Mouse (Mus musculus) cerebellum, postnatal 25 days (tissue): Measurements from ENCODE around the gene Trpm5.

Source experiments
- DNase-seq, 2 experiments: peaks; one replicate each; pipeline ENCODE4 v3.0.0; 2021; ENCODE audit warnings: mixed read lengths in 2 of 2

The Trpm5 gene

DNA sequence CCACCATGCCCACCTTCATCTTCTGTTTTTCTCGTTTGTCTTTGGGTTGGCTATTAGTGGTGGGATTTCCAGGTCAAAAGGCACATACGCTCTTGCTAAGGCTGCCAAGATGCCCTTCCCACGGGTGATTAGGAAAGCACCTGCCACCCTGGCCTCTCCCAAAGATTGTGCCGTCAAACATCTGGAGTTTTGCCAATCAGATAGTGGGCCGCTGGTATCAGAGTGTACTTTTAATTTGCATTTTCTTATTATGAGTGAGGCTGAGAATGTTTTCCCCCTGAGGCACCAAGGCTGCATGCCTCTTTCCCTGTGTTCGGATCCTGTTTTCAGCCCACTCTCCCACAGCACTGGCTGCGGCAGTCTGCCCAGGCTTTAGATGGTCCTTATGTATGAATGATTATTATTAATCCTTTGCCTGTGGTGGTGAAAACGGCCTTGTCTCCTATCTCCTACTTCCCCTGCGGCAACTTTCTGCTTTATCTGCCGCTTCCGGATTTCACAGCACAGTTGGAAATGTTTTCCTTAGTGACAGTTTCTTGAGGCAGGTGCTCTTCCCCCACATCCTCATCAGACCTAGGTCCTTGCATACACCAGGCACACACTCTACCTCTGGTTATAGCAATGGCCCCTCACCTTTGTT, 10.9 kb upstream of the Trpm5 start:
- DNase-seq = no peak

GRCm38 (mm10) chr7:143100759-143101158, 6.3 kb upstream of the Trpm5 start:
- no peak for DNase-seq

GRCm38 (mm10) chr7:143095554-143095907, 1.1 kb upstream of the Trpm5 start:
- DNase-seq = no peak

DNA sequence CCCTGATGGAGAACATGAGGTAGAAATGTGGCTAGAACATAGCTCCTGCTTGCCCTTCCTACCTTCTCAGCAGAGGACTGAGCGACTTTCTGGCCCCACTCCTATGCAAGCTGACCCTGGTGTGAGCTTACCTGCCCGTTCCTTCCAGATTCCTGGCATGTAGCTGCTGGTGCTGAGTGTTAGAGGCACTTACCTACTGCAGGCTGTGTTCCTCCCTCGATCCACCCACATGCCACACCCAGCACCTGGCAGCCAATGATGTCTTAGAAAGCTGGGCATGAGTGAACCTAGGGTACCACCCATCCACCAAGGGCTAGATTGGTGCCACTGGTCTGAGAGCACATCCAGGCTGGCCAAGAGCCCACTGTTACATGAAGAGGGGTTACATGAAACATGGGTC, 595 bp downstream of the Trpm5 start:
- no peak for DNase-seq

GRCm38 (mm10) chr7:143087070-143087579, 7.3 kb downstream of the Trpm5 start:
- DNase-seq = peak in 1 of 2 experiments; percentile 57

DNA sequence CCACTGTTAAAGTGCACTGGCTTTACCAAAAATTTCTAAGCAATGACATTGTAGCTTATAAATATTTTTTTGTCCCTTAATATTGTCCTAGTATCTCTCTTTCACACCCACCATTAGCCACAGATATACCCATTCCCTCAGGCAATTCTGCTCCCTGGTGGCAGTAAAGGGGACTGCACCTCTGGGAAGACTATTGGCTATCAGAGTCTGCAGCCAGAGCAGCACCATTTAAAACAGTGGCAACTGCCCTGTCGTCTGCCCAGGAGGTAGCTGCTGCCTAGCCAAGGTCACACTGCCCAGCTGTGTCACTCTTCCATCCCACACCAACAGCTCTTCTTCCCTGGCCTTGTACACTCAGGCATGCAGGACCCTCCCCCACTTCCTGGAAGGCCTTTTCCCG, 8.1 kb downstream of the Trpm5 start:
- peak; percentile 74 to 88 for DNase-seq

DNA sequence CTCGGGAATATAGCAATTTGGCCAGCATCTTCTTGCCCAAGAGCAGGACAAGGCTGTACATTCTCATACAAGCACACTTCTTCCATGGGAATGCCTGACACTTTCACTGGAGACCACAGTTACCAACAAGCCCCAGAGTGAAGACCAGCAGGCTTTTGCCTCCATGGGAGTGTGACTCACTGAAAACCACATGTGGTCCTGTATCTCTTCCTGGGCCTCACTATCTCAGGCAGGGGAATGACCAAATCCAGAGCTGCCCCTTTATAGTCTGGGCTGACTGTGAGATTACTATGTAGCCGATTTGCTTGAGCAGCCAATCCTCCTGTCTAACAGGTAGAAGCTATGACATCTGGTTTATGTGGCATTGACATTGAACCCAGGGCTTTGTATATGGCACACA, 10.7 kb downstream of the Trpm5 start:
- DNase-seq = no peak

DNA sequence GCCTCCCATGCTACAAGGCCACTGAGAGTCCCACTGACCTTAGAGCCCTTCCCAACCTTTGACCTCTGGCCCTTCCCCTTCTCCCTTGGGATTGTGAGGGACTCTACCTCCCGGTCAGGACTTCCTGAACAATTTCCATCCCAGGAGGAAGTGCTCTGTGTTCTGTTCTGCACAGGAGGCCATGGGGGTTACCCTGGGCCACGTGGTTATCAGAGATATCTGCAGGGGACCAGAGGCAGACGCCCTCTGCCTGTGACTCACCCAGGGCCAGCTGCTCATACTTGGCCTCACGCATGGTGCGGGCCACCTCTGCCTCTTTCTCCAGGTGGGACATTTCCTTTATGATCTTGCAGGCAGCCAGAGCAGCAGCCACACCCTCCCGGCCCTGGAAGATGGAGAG, 12.4 kb downstream of the Trpm5 start:
- no peak for DNase-seq

DNA sequence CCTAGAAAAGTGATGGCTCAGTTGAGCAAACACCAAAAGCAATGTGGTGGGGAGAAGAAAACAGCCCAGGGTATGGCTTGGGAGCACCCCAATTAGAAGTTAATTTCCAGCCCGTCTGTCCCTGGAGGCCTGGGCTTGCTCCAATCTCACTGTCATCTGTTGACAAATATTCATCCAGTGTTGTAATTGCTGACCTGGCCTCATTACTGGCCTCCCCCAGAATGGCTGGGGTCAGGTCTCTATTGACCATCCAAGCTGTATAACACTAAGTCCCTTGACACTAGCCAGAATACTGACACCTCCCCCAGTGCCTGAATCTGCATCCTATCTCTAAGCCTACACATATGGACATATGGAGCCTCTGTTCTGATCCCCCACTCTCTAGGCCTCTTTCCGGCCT, 17.1 kb downstream of the Trpm5 start:
- no peak for DNase-seq

DNA sequence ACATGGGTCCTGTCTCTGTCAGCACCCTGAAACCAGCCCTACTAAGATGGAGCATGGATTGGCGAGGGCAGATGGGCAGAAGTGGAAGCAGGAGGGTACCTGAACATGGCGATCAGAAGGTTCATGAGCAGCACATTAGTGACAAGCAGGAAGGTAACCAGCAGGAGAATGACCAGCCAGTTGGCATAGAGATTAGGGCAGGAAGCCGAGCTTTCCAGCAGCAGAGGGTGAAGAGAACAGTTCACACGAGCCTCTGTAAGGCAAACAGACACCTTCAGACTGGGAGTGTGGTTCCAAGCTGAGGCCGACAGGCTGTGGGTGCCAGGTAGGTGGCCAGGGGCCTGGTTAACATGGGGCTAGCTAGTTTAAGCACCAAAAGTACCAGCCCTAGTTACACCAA, 19.0 kb downstream of the Trpm5 start:
- no peak for DNase-seq

- peak in 1 of 2 experiments; percentile 60 for DNase-seq
Observed at GRCm38 (mm10) chr7:143073086-143073485, 21.4 kb downstream of the Trpm5 start.

- no peak for DNase-seq
Observed at GRCm38 (mm10) chr7:143072605-143073004, 21.8 kb downstream of the Trpm5 start.

DNA sequence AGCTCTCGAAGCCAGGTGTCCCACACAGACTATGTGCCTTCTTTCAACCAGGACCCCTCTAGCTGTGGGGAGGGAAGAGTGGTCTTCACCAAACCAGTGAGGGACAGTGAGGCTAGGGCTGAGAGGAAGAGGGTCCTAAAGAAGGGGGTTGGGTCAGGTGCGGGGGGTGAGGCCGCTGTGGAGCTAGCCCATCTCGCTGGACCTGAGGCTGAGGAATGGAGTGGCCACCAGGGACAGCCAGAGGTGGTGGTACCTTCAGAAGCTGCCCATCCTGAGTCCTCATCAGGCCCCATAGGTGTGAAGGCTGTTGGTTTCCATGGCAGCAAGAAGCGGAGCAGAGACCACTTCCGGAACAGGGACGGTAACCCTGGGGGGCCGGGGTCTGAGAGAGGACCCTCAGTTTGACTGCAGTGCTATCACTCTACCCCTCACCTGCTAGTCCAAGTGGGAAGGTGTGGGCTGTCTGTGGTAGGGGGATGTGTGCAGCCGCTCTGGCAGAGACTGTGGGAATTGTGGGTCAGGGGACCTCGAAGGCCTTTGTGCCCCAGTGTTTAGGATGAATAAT, 23.9 kb downstream of the Trpm5 start:
- DNase-seq = no peak

DNA sequence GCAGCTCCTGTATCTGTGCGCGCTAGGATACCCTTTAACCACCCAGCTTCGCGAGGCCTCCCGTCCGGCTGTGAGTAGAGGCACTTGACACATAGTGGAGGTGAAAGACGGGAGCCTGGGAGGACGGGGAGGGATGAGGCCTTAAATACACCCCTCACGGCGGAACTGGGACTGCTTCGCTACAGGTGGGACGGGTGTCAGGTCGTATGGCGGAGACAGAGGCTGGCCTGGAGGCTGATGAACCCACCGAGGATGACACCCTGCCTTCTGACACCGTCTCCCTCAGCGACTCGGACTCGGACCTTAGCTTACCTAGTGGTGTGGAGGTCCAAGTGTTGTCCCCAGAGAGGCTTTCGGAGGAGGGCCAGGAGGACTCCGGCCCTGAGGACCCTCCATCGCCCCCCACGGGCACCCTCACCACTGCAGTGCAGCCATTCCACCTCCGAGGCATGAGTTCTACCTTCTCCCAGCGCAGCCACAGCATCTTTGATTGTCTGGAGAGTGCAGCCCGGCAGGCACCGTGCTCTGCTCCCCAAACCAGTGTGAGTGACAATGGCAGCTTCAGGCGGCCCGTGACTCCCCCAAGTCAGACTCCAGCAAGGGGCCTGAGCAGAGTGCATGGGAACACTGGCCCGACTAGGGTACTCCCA, 24.6 kb downstream of the Trpm5 start:
- peak in 1 of 2 experiments; percentile 52 for DNase-seq

- DNase-seq = peak; percentile 97 to 98
Observed at GRCm38 (mm10) chr7:143068882-143069591, 25.4 kb downstream of the Trpm5 start, which contains the start of gene Tssc4. Gene Tssc4, plus strand, starts transcription at chr7:143069249.

DNA sequence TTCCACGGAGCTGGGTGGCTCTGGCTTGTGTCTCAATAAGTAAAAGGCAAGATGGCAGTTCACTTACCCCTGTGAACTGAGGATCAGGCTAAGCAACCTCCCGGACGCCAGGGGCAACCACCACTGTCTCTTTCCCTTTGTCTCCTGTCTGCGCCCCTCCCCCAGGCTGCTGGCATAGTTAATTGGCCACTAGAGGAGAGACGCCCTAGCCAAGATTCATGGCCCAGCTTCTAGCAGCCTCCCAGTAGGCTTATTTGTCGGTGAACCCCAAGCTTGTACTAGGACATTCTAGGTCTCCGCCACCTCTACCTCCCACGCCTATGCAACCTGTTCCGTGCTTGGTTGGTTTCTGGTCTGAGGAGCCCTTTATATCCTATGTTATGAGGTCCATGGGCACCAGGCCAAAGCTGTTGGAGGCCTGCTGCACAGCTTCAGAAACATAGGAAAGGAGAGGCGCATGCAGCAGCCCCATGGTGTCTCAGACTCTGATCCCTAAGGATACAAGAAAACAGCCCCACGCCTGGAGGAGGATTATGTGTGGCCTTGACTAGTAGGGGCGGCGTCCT, 26.0 kb downstream of the Trpm5 start:
- DNase-seq = peak in 1 of 2 experiments; percentile 79

- DNase-seq = no peak
Observed at GRCm38 (mm10) chr7:143067897-143068296, 26.5 kb downstream of the Trpm5 start.

DNA sequence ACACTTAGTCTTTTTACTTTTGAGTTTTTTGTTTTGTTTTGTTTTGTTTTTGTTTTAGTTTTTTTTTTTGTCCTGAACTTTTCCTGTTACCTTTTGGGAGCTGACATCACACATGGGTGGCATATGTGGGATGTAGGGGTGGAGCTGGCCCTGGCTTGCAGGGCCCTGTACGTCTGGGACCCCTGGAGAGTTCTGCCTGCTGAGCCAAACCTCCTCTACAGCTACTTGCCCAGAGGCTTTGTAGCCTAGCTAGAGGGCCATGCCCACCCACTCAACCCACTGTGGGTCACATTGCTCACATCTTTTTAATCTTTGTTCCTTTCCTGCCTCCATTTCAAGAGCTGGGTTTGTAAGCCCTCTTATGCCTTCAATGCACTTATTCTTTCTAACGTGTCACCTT, 27.0 kb downstream of the Trpm5 start:
- no peak for DNase-seq

DNA sequence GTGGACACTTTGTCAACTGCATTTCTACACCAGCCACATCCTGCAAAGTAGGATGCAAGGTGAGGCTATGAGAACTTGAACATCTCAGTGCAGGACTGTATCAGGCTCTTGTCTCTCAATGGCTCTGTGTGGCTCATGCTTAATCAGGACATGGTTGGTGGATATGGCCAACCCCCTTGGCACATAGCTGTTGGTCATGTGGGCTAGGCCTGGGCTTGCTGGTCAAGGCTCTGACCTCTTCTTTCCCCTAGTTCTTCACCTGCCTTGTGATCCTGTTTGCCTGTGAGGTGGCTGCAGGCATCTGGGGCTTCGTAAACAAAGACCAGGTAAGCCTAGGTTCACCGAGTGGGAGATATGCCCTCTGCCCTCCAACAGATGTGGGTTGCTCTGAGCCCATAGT, 28.8 kb downstream of the Trpm5 start:
- no peak for DNase-seq

DNA sequence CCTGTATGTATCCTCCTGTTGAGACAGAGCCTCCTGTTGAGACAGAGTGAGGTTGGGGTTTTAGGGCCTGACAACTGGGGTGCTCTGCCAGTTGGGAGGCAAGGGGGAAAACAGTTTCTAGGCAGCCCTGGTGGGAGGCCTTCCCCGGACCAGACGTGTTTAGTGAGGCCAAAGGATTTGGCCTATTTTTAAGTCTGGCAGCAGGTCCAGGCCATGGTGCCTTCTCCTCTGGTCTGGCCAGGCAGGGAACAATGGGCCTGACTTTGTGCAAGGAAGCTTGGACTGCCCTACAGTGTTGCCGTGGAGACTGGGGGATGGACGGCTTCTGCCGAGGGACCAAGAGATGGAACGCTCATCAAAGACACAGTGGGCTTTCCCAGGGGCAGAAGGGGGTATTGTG, 30.2 kb downstream of the Trpm5 start:
- no peak for DNase-seq

- no peak for DNase-seq
Observed at GRCm38 (mm10) chr7:143062704-143063103, 31.7 kb downstream of the Trpm5 start.

GRCm38 (mm10) chr7:143059202-143059870, 35.1 kb downstream of the Trpm5 start:
- DNase-seq = peak; percentile 76 to 78
